Mouse (Mus musculus) stomach, embryonic 15.5 days (tissue): ENCODE results near the gene Usp12. TPM values are rescaled to one million over a fixed set of nuclear protein-coding genes. Genes with fewer than 3 reads are reported as not detected.

Experiments used
- ATAC-seq: fragments of 200-750 bp; cut with Nextera tagmentation; 2 replicates; pipeline ENCODE4 v1.8.0; 2017; ENCODE audit warnings: low read depth, moderate number of reproducible peaks, moderate TSS enrichment; ENCODE audit not compliant: insufficient read depth, low FRiP score
- H3K27ac ChIP-seq: fragments of 300-500 bp; sonication (generic); 2 replicates; pipeline ENCODE4 v1.5.1; 2015; ENCODE audit warnings: mild to moderate bottlenecking, inconsistent platforms
- H3K27me3 ChIP-seq: fragments of 300-500 bp; sonication (generic); replicated peaks from 2 replicates; pipeline ENCODE4 v1.6.1; 2015; ENCODE audit warnings: inconsistent platforms
- H3K36me3 ChIP-seq: fragments of 300-500 bp; sonication (generic); 2 replicates; pipeline ENCODE4 v1.6.1; 2015; ENCODE audit warnings: inconsistent platforms
- H3K4me1 ChIP-seq: fragments of 300-500 bp; sonication (generic); 2 replicates; pipeline ENCODE4 v1.6.1; 2015; ENCODE audit warnings: inconsistent platforms
- H3K4me2 ChIP-seq: fragments of 300-500 bp; sonication (generic); 2 replicates; pipeline ENCODE4 v1.6.1; 2015; ENCODE audit warnings: mild to moderate bottlenecking, inconsistent platforms
- H3K4me3 ChIP-seq: fragments of 300-500 bp; sonication (generic); replicated peaks from 2 replicates; pipeline ENCODE4 v1.5.1; 2015; ENCODE audit warnings: inconsistent platforms
- H3K9ac ChIP-seq: fragments of 300-500 bp; sonication (generic); 2 replicates; pipeline ENCODE4 v1.6.1; 2015; ENCODE audit warnings: inconsistent platforms
- H3K9me3 ChIP-seq: fragments of 300-500 bp; sonication (generic); 2 replicates; pipeline ENCODE4 v1.6.1; 2016; ENCODE audit warnings: inconsistent platforms
- WGBS: fragments of 180-500 bp; shearing (Covaris S2); methylation state at CpG from one replicate; pipeline ENCODE4 v1.1.7; 2015; 5-methylcytosine and 5-hydroxymethylcytosine counted together
- polyA plus RNA-seq: library from polyadenylated mRNA; unstranded; fragments of >200 nt; fragmentation: Nextera tagmentation; extraction: Ambion mirVana; gene quantifications from 2 replicates; pipeline ENCODE4 v1.2.1, GENCODE M21; 2015

Gene Usp12
- polyA plus RNA-seq, 1 experiment from 2014 or later, result 18.9 TPM

GRCm38 (mm10) chr5:146733888-146734640, 60.7 kb downstream of the Usp12 start:
- H3K27me3 ChIP-seq, result no peaks in the 10 kb centered on the region
- 72% methylated on average over 12 of the region's 12 CpGs for WGBS
- no peak overlapping the region for H3K9ac ChIP-seq
- H3K4me2 ChIP-seq, result no peak overlapping the region
- no peak for ATAC-seq
- no peaks in the 10 kb centered on the region for H3K4me1 ChIP-seq
- no peaks in the 10 kb centered on the region for H3K9me3 ChIP-seq
- H3K36me3 ChIP-seq, result peaks cover 18% of the 10 kb centered on the region; the same call in 1 of the 2 replicates
- H3K4me3 ChIP-seq, result no peak overlapping the region
- no peak overlapping the region for H3K27ac ChIP-seq

- Histone ChIP-seq H3K4me3 (no peak overlapping the region), H3K36me3 (peaks cover 17% of the 10 kb centered on the region; the same call in 1 of the 2 replicates), H3K4me1 (no peaks in the 10 kb centered on the region), H3K27ac (no peak overlapping the region), H3K27me3 (no peaks in the 10 kb centered on the region), H3K9me3 (no peaks in the 10 kb centered on the region), H3K4me2 (no peak overlapping the region), H3K9ac (no peak overlapping the region)
- no peak for ATAC-seq
- WGBS, result 84% methylated on average over 7 of the region's 7 CpGs
These were observed 61.4 kb downstream of the Usp12 start for GRCm38 (mm10) chr5:146733372-146733771.

DNA sequence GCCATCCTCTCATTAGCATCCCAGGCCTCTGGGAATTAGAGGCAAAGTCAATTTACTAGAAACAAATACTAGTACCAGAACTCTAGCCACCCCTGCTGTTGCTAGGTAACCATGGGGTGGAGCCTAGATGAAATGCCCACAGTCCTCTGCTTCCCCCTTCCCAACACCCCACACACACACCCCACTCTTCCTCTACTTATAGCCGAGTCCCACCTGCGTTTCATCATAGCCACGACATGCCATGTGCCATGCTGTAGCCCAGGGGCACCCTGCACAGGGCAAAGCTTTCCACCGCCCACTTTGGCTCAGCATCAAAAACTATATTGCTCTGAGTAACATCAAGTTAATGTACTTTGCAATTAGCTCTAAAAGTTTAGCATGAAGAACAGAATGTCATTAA, 67.8 kb downstream of the Usp12 start:
- H3K4me2 ChIP-seq, result no peak overlapping the region
- H3K4me3 ChIP-seq, result no peak overlapping the region
- H3K36me3 ChIP-seq, result no peaks in the 10 kb centered on the region
- H3K27ac ChIP-seq, result no peak overlapping the region
- no peaks in the 10 kb centered on the region for H3K9me3 ChIP-seq
- WGBS, result 80% methylated on average over 4 of the region's 4 CpGs
- H3K27me3 ChIP-seq, result no peaks in the 10 kb centered on the region
- no peak overlapping the region for H3K9ac ChIP-seq
- ATAC-seq, result 0 out of 2 replicates have a peak, but pooled peaks have one; percentile 31
- no peaks in the 10 kb centered on the region for H3K4me1 ChIP-seq

GRCm38 (mm10) chr5:146724956-146725355, 69.8 kb downstream of the Usp12 start:
- Histone ChIP-seq H3K4me3 (no peak overlapping the region), H3K27me3 (no peaks in the 10 kb centered on the region), H3K4me2 (no peak overlapping the region), H3K9me3 (no peaks in the 10 kb centered on the region), H3K27ac (no peak overlapping the region), H3K36me3 (no peaks in the 10 kb centered on the region), H3K4me1 (no peaks in the 10 kb centered on the region), H3K9ac (no peak overlapping the region)
- WGBS, result 46% methylated on average over 3 of the region's 3 CpGs
- no peak for ATAC-seq

GRCm38 (mm10) chr5:146723452-146723851, 71.4 kb downstream of the Usp12 start:
- Histone ChIP-seq H3K4me2 (no peak overlapping the region), H3K36me3 (no peaks in the 10 kb centered on the region), H3K27ac (no peak overlapping the region), H3K9me3 (no peaks in the 10 kb centered on the region), H3K27me3 (no peaks in the 10 kb centered on the region), H3K4me3 (no peak overlapping the region), H3K9ac (no peak overlapping the region), H3K4me1 (no peaks in the 10 kb centered on the region)
- no peak for ATAC-seq
- 86% methylated on average over 5 of the region's 5 CpGs for WGBS

DNA sequence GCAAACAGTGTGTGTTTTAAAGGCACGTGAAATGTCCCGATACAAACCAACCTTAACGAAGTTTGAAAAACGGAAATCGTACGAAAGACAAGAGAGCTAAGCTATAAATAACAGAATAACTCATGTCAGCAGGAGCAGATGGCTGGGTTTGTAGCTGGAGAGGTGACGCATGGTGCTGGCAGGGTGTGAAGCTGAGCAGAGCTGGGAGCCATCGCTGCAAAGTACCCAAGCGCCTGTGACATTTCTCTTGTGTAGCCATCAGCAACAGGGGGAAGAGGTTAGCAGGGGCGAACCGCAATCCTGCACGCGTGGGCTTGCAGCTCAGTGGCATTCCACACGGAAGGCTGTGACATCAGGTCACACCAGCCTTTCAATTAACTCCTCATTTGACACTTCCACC, 72.6 kb downstream of the Usp12 start:
- no peaks in the 10 kb centered on the region for H3K9me3 ChIP-seq
- 50% methylated on average over 14 of the region's 14 CpGs for WGBS

DNA sequence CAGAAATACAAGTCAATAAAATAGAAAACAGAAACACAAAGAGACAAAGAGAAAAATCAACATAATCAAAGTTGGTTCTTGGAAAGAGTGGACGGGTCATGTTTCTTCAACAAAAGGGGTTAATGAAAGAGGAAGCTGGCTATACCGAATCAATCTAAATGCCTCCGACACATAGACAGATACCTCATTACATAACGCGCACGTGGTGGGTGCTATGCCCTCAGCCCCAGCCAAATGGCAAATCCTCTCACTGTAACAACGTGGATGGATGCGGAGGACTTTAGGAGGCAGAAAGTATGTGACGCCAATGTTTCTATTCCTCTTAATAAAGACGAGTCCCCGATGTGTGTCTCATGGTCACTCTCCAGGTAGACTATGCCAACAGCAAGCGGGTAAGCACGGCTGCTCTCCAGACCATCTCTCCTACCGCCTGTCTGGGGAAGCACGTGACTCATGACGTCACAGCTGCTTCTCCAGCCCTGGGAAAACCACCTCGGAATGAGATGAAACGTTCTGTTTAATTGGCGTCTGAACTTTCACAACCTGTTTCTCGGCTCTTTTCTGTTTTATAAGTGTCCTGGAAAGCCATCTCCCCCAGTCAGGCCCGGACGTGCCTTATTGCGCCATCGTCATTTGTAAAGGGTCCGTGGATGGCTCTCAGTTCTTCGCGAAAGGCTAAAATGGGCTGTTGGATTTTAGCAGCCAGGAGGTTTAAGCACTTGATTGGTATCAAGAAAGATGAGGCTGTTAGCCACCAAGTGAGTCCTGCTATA, 75.0 kb downstream of the Usp12 start:
- ATAC-seq, result no peak
- 81% methylated on average over 27 of the region's 27 CpGs for WGBS
- Histone ChIP-seq H3K9me3 (no peaks in the 10 kb centered on the region), H3K27ac (no peak overlapping the region), H3K27me3 (no peaks in the 10 kb centered on the region), H3K9ac (no peak overlapping the region), H3K36me3 (no peaks in the 10 kb centered on the region), H3K4me3 (no peak overlapping the region), H3K4me1 (no peaks in the 10 kb centered on the region), H3K4me2 (no peak overlapping the region)

More for the DNA sequence above, 72.6 kb downstream of the Usp12 start:
- no peaks in the 10 kb centered on the region for H3K27me3 ChIP-seq
- no peaks in the 10 kb centered on the region for H3K36me3 ChIP-seq
- H3K27ac ChIP-seq, result no peak overlapping the region
- no peak overlapping the region for H3K4me2 ChIP-seq
- no peaks in the 10 kb centered on the region for H3K4me1 ChIP-seq
- no peak overlapping the region for H3K9ac ChIP-seq
- H3K4me3 ChIP-seq, result no peak overlapping the region
- no peak for ATAC-seq

GRCm38 (mm10) chr5:146713836-146714235, 81.0 kb downstream of the Usp12 start:
- H3K9ac ChIP-seq, result no peak overlapping the region
- no peaks in the 10 kb centered on the region for H3K27me3 ChIP-seq
- H3K9me3 ChIP-seq, result no peaks in the 10 kb centered on the region
- no peak overlapping the region for H3K4me3 ChIP-seq
- no peak overlapping the region for H3K27ac ChIP-seq
- no peaks in the 10 kb centered on the region for H3K36me3 ChIP-seq
- ATAC-seq, result no peak
- no peaks in the 10 kb centered on the region for H3K4me1 ChIP-seq
- no peak overlapping the region for H3K4me2 ChIP-seq
- 90% methylated on average over 12 of the region's 12 CpGs for WGBS

- H3K4me3 ChIP-seq, result no peak overlapping the region
- WGBS, result 50% methylated on average over 10 of the region's 10 CpGs
- no peaks in the 10 kb centered on the region for H3K36me3 ChIP-seq
- H3K4me2 ChIP-seq, result peak overlapping the region; percentile 19; the same call in 1 of the 2 replicates
- no peak for ATAC-seq
- no peaks in the 10 kb centered on the region for H3K9me3 ChIP-seq
- H3K9ac ChIP-seq, result no peak overlapping the region
- H3K27ac ChIP-seq, result peak overlapping the region; percentile 16; the same call in 1 of the 2 replicates
- no peaks in the 10 kb centered on the region for H3K4me1 ChIP-seq
- no peaks in the 10 kb centered on the region for H3K27me3 ChIP-seq
These were observed 81.7 kb downstream of the Usp12 start for GRCm38 (mm10) chr5:146713088-146713487.

GRCm38 (mm10) chr5:146712282-146712918, 82.4 kb downstream of the Usp12 start:
- H3K4me2 ChIP-seq, result peak overlapping the region; percentile 19; the same call in 1 of the 2 replicates
- H3K4me1 ChIP-seq, result no peaks in the 10 kb centered on the region
- no peaks in the 10 kb centered on the region for H3K36me3 ChIP-seq
- peak; percentile 17; the same call in 1 of the 2 replicates for ATAC-seq
- no peaks in the 10 kb centered on the region for H3K27me3 ChIP-seq
- H3K4me3 ChIP-seq, result no peak overlapping the region
- H3K9me3 ChIP-seq, result no peaks in the 10 kb centered on the region
- 60% methylated on average over 18 of the region's 18 CpGs for WGBS
- H3K9ac ChIP-seq, result no peak overlapping the region
- peak overlapping the region; percentile 16; the same call in 1 of the 2 replicates for H3K27ac ChIP-seq

DNA sequence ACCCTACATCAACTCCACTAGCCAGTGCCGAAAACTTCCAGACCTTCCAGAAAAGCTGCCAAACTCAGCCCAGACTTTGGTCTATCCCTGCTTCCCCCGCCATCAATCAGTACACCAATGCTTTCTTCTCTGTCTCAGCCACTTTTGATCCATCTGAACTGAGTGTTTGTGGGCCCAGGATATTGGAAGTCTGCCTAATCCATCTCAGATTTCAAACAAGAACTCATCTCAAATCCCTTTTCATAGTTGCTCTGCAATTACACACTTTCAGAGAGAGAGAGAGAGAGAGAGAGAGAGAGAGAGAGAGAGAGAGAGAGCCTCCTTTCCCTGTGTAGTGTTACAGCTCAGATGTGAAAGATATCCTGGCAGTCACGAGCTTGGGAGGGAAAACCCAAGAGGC, 85.4 kb downstream of the Usp12 start:
- Histone ChIP-seq H3K4me2 (no peak overlapping the region), H3K4me1 (0 out of 2 replicates have a peak, but pooled peaks cover 2% of the 10 kb centered on the region), H3K4me3 (no peak overlapping the region), H3K9ac (no peak overlapping the region), H3K27ac (no peak overlapping the region), H3K27me3 (no peaks in the 10 kb centered on the region), H3K36me3 (no peaks in the 10 kb centered on the region), H3K9me3 (no peaks in the 10 kb centered on the region)
- ATAC-seq, result no peak
- WGBS, result 46% methylated on average over 3 of the region's 3 CpGs
